Mouse (Mus musculus) CH12.LX (cell line): ENCODE measurements around the gene Rnf41. TPM values are rescaled to one million over a fixed set of nuclear protein-coding genes. Genes with fewer than 3 reads are reported as not detected.

Experiments
- DNase-seq: peaks from one replicate; pipeline ENCODE4 v3.0.0-alpha.2; 2013; ENCODE audit errors: extremely low read depth
- H3K27ac ChIP-seq: 2 replicates; pipeline ENCODE4 v1.5.1; 2012; ENCODE audit warnings: low read depth, mild to moderate bottlenecking, control low read depth, moderate library complexity; ENCODE audit not compliant: insufficient read depth
- H3K27me3 ChIP-seq: replicated peaks from 2 replicates; pipeline ENCODE3; 2012; ENCODE audit warnings: inconsistent platforms
- H3K36me3 ChIP-seq, 2 experiments: replicated peaks in 1 of 2; 2 replicates each; pipeline versions ENCODE3 to v1.6.1; 2012; ENCODE audit warnings: inconsistent platforms in 1 of 2, low read length in 1 of 2, mild to moderate bottlenecking in 1 of 2, mixed read lengths in 1 of 2, moderate library complexity in 1 of 2; ENCODE audit not compliant: control insufficient read depth in 1 of 2, insufficient read depth in 1 of 2
- H3K4me1 ChIP-seq, 2 experiments: 2 replicates each; pipeline ENCODE4 v1.6.1; 2012; ENCODE audit warnings: inconsistent platforms in 1 of 2, moderate library complexity in 1 of 2; ENCODE audit not compliant: insufficient read depth in 2 of 2, control insufficient read depth in 1 of 2
- H3K4me2 ChIP-seq: 2 replicates; pipeline ENCODE4 v1.6.1; 2012; ENCODE audit warnings: low read depth, mild to moderate bottlenecking, control low read depth; ENCODE audit not compliant: poor library complexity, insufficient read depth, severe bottlenecking
- H3K4me3 ChIP-seq, 3 experiments: fragments of 150-350 bp in 1 of 3; sonication (generic) in 1 of 3; replicated peaks in 1 of 3; 2 replicates each; pipeline versions ENCODE3 to v1.5.1; 2011 to 2012; ENCODE audit warnings: low read depth in 2 of 3, low read length in 2 of 3, mild to moderate bottlenecking in 2 of 3, moderate library complexity in 2 of 3, control low read depth in 1 of 3, improper control_type of control experiment in 1 of 3, inconsistent platforms in 1 of 3, mixed read lengths in 1 of 3; ENCODE audit not compliant: poor library complexity in 1 of 3
- H3K79me2 ChIP-seq: replicated peaks from 2 replicates; pipeline ENCODE4 v1.6.1; 2012; ENCODE audit warnings: mild to moderate bottlenecking, moderate library complexity; ENCODE audit not compliant: control insufficient read depth, poor library complexity, insufficient read depth, severe bottlenecking; ENCODE audit errors: extremely low read depth
- H3K9ac ChIP-seq: 2 replicates; pipeline ENCODE4 v1.6.1; 2012; ENCODE audit warnings: low read depth, mild to moderate bottlenecking, control low read depth, moderate library complexity; ENCODE audit not compliant: insufficient read depth
- H3K9me3 ChIP-seq: replicated peaks from 2 replicates; pipeline ENCODE3; 2012; ENCODE audit warnings: low read length, inconsistent platforms, mixed read lengths
- CHD1 ChIP-seq: IDR thresholded peaks from 2 replicates; pipeline ENCODE4 v1.6.1; 2012; ENCODE audit warnings: low read depth, low read length, improper control_type of control experiment, inconsistent platforms
- JUN ChIP-seq: IDR thresholded peaks from 2 replicates; pipeline ENCODE4 v1.6.1; 2011; ENCODE audit warnings: low read depth, mild to moderate bottlenecking, low read length, improper control_type of control experiment, moderate library complexity; ENCODE audit not compliant: insufficient read depth
- JUND ChIP-seq: conservative IDR thresholded peaks from 2 replicates; pipeline ENCODE4 v1.6.1; 2011; ENCODE audit warnings: low read depth, low read length, improper control_type of control experiment
- KAT2A ChIP-seq: IDR thresholded peaks from 2 replicates; pipeline ENCODE4 v1.6.1; 2012; ENCODE audit warnings: low read length, improper control_type of control experiment, inconsistent platforms; ENCODE audit not compliant: insufficient replicate concordance
- MAX ChIP-seq: IDR thresholded peaks from 2 replicates; pipeline ENCODE4 v1.6.1; 2011; ENCODE audit warnings: low read length, improper control_type of control experiment
- MAZ ChIP-seq: IDR thresholded peaks from 2 replicates; pipeline ENCODE4 v1.6.1; 2012; ENCODE audit warnings: low read depth, mild to moderate bottlenecking, inconsistent platforms, low read length, improper control_type of control experiment, moderate library complexity
- MEF2A ChIP-seq: IDR thresholded peaks from 2 replicates; pipeline ENCODE4 v1.6.1; 2014; ENCODE audit warnings: low read depth, mild to moderate bottlenecking, inconsistent platforms, low read length, improper control_type of control experiment, borderline replicate concordance
- POLR2A ChIP-seq: IDR thresholded peaks from 2 replicates; pipeline ENCODE4 v1.6.1; 2011; ENCODE audit warnings: low read depth, mild to moderate bottlenecking, improper control_type of control experiment, low read length
- POLR2AphosphoS2 ChIP-seq: IDR thresholded peaks from 2 replicates; pipeline ENCODE4 v1.6.1; 2011; ENCODE audit warnings: low read depth, low read length, improper control_type of control experiment
- SMC3 ChIP-seq: IDR thresholded peaks from 2 replicates; pipeline ENCODE4 v1.6.1; 2011; ENCODE audit warnings: low read depth, low read length, improper control_type of control experiment
- TBP ChIP-seq: conservative IDR thresholded peaks from 2 replicates; pipeline ENCODE4 v1.6.1; 2011; ENCODE audit warnings: low read depth, low read length, improper control_type of control experiment
- TCF12 ChIP-seq: IDR thresholded peaks from 2 replicates; pipeline ENCODE4 v1.6.1; 2014; ENCODE audit warnings: low read depth, mild to moderate bottlenecking, inconsistent platforms, low read length, improper control_type of control experiment
- USF1 ChIP-seq: IDR thresholded peaks from 2 replicates; pipeline ENCODE4 v1.6.1; 2014; ENCODE audit warnings: low read depth, mild to moderate bottlenecking, inconsistent platforms, low read length, improper control_type of control experiment
- USF2 ChIP-seq: conservative IDR thresholded peaks from 2 replicates; pipeline ENCODE4 v1.6.1; 2011; ENCODE audit warnings: low read depth, low read length, improper control_type of control experiment
- ZC3H11A ChIP-seq: IDR thresholded peaks from 2 replicates; pipeline ENCODE4 v1.6.1; 2012; ENCODE audit warnings: low read depth, mild to moderate bottlenecking, inconsistent platforms, low read length, improper control_type of control experiment
- ZKSCAN1 ChIP-seq: IDR thresholded peaks from 2 replicates; pipeline ENCODE4 v1.6.1; 2012; ENCODE audit warnings: low read depth, inconsistent platforms, low read length, improper control_type of control experiment, borderline replicate concordance
- ZMIZ1 ChIP-seq: IDR thresholded peaks from 2 replicates; pipeline ENCODE4 v1.6.1; 2012; ENCODE audit warnings: low read depth, mild to moderate bottlenecking, inconsistent platforms, low read length, improper control_type of control experiment
- ZNF384 ChIP-seq: IDR thresholded peaks from 2 replicates; pipeline ENCODE4 v1.6.1; 2012; ENCODE audit warnings: low read depth, low read length, improper control_type of control experiment, inconsistent platforms
- dilution Hi-C: fragments of 300-500 bp; cut with MboI; formaldehyde crosslinking; loops from 2 replicates; pipeline ENCODE4 v1.14.3; 2020; ENCODE audit warnings: low sequenced_read_pairs; ENCODE audit not compliant: extremely low pct_unique_long_range_greater_than_20kb, extremely low pct_ligation_motif_present
- in situ Hi-C: fragments of 300-500 bp; cut with MboI; formaldehyde crosslinking; loops from 3 replicates; pipeline ENCODE4 v1.14.3; 2019; ENCODE audit warnings: low sequenced_read_pairs, low pct_ligation_motif_present, low pct_unique_long_range_greater_than_20kb, mixed read lengths
- polyA plus RNA-seq: library from polyadenylated mRNA; unstranded; fragments of >175 nt; gene quantifications from 2 replicates; pipeline ENCODE4 v1.2.1, GENCODE M21; 2012; ENCODE audit warnings: low read depth; ENCODE audit not compliant: insufficient read length
- total RNA-seq, 2 experiments: library from RNA; depleted of rRNA; stranded (reverse); fragments of 300-350 nt in 1 of 2; fragments of >200 nt in 1 of 2; gene quantifications; 2 replicates each; pipeline ENCODE4 v1.2.3; 2012 to 2014

Gene Rnf41
- total and polyA plus RNA-seq, 3 experiments = 15.3 to 19.9 (median 17.4) TPM

DNA sequence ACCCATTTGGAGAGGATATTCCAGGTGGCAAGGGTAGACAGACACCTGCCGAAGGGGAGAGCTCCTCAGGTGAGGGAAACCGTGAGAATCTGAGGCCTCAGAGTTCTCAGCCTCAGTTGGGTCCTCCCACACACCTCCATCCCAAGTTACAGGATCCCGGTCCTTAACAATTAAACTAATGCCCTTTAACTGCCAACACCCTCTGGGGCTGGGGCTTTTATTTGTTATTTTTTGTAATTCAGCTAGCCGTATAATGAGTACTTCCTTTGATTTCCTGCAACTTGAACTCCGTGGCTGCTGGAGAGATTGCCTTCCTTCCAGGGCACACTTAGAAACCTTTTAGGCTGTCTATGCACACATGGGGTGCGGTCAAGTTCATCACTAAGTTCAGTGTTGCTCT lies 32.9 kb downstream of the Rnf41 start:
- in situ Hi-C loops (no loop called here), dilution Hi-C loops (no loop called here)
- H3K4me1 ChIP-seq = peaks cover 0 to 4% of the 10 kb centered on the region in 2 experiments; a peak in 1 of 4 replicates
- no peak for DNase-seq
- H3K9ac ChIP-seq = no peak overlapping the region
- H3K27me3 ChIP-seq = no peaks in the 10 kb centered on the region
- TF ChIP-seq KAT2A = no peak
- TF ChIP-seq POLR2A = no peak
- TF ChIP-seq MAZ = no peak
- no peak for TF ChIP-seq JUND
- no peak for TF ChIP-seq ZC3H11A
- H3K4me2 ChIP-seq = no peak overlapping the region
- H3K36me3 ChIP-seq = peaks cover 13 to 37% of the 10 kb centered on the region in 2 experiments
- H3K79me2 ChIP-seq = no peaks in the 10 kb centered on the region
- H3K4me3 ChIP-seq = no peak overlapping the region
- H3K27ac ChIP-seq = no peak overlapping the region
- no peaks in the 10 kb centered on the region for H3K9me3 ChIP-seq

DNA sequence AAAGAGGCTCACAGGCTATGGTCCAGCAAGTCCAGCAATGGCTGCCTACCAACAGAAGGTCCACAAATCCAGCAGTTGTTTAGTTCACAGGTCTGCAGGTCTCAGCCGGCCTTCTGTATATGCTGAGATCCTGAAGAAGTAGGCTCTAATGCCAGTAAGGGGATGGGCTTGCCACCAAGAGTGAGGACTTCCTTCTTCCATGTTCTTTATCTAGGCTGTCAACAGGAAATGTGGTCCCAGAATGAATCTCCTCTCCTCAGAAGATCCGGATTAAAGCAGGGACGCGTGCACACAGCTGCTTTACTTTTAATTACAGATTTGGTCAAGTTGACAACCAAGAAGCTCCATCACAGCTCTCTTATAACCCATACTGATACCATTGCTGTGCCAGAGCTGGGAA lies 34.0 kb downstream of the Rnf41 start:
- no peak for DNase-seq
- Histone ChIP-seq H3K79me2 (no peaks in the 10 kb centered on the region), H3K27me3 (no peaks in the 10 kb centered on the region), H3K9me3 (no peaks in the 10 kb centered on the region), H3K4me1 (no peaks in the 10 kb centered on the region), H3K4me2 (no peak overlapping the region), H3K27ac (no peak overlapping the region), H3K9ac (no peak overlapping the region), H3K4me3 (no peak overlapping the region), H3K36me3 (peaks cover 5 to 26% of the 10 kb centered on the region in 2 experiments)
- dilution Hi-C loops = no loop called here
- no peak for TF ChIP-seq USF2
- no peak for TF ChIP-seq USF1
- TF ChIP-seq MAZ = no peak
- no peak for TF ChIP-seq KAT2A
- no peak for TF ChIP-seq SMC3
- no peak for TF ChIP-seq MAX
- TF ChIP-seq ZNF384 = no peak
- no peak for TF ChIP-seq JUN
- no peak for TF ChIP-seq ZMIZ1
- no peak for TF ChIP-seq JUND
- no peak for TF ChIP-seq TBP
- TF ChIP-seq POLR2A = no peak
- TF ChIP-seq POLR2AphosphoS2 = no peak
- no peak for TF ChIP-seq ZKSCAN1
- TF ChIP-seq MEF2A = no peak
- TF ChIP-seq CHD1 = no peak
- no peak for TF ChIP-seq TCF12
- in situ Hi-C loops = no loop called here
